Mouse (Mus musculus): ENCODE results near the gene Sf3a2. TPM values are rescaled to one million over a fixed set of nuclear protein-coding genes. Genes with fewer than 3 reads are reported as not detected.

Sf3a2 gene
- polyA plus RNA-seq (2015; fragmentation: Nextera tagmentation; extraction: Ambion mirVana): 73.0 and 77.4 TPM in 2 replicates

GRCm38 (mm10) chr10:80798150-80799006 lies at the start of gene Sf3a2, which contains the start of gene Plekhj1:
TSS of gene Sf3a2 (plus strand) at chr10:80798198.
TSS of gene Plekhj1 (minus strand) at chr10:80798626.
- Histone ChIP-seq H3K27ac (peak within 1 kb of the TSS; percentile 98), H3K36me3 (peaks cover 68% of the 10 kb centered on the region), H3K27me3 (no peaks in the 10 kb centered on the region), H3K9me3 (no peaks in the 10 kb centered on the region), H3K9ac (peak within 1 kb of the TSS; percentile 99), H3K4me2 (replicated peaks) (peak within 1 kb of the TSS; percentile 92), H3K4me3 (peak within 1 kb of the TSS; percentile 89), H3K4me1 (peaks cover 27% of the 10 kb centered on the region)
- peak; percentile 92 for ATAC-seq (ENCODE audit: low FRiP score, low read depth)
- WGBS: under 1% methylated on average over 104 of the region's 104 CpGs

DNA sequence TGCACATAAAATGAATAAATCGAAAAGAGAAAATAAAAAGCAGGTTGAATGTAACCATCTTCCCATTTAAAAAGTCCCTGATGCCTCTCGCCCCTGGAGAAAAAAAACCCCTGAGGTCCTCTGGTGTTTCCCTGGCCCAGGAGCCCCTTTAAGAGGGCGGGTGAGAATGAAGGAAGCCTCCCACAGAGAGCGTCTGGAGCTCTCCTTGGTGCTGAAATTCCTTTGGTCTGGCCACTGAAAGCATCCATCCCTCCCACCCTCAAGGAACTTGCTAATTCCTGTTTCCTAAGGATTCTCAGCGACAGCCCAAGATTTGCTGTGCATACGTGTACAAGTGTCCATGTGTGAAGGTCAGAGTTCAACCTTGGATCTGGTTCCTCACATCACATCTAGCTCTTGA lies 49.4 kb upstream of the Sf3a2 start:
- no peaks in the 10 kb centered on the region for H3K27me3 ChIP-seq
- WGBS: 8% methylated on average over 6 of the region's 6 CpGs
- no peak overlapping the region for H3K4me3 ChIP-seq
- H3K9me3 ChIP-seq: no peaks in the 10 kb centered on the region
- no peak overlapping the region for H3K4me2 ChIP-seq (replicated peaks)
- H3K4me1 ChIP-seq: peaks cover 15% of the 10 kb centered on the region
- ATAC-seq (ENCODE audit: low FRiP score, low read depth): no peak
- H3K27ac ChIP-seq: no peak overlapping the region
- H3K9ac ChIP-seq: no peak overlapping the region
- H3K36me3 ChIP-seq: no peaks in the 10 kb centered on the region

GRCm38 (mm10) chr10:80751188-80751832 lies 46.7 kb upstream of the Sf3a2 start:
- Histone ChIP-seq H3K9ac (0 out of 2 replicates have a peak overlapping the region, but pooled peaks have one; percentile 39), H3K4me1 (peaks cover 22% of the 10 kb centered on the region), H3K4me3 (peak overlapping the region; percentile 25), H3K4me2 (replicated peaks) (peak overlapping the region; percentile 50), H3K27me3 (no peaks in the 10 kb centered on the region), H3K27ac (peak overlapping the region; percentile 40; the same call in 1 of the 2 replicates), H3K36me3 (no peaks in the 10 kb centered on the region), H3K9me3 (no peaks in the 10 kb centered on the region)
- WGBS: 11% methylated on average over 16 of the region's 16 CpGs
- ATAC-seq (ENCODE audit: low FRiP score, low read depth): no peak

- Histone ChIP-seq H3K27me3 (no peaks in the 10 kb centered on the region), H3K36me3 (no peaks in the 10 kb centered on the region), H3K4me2 (replicated peaks) (peak overlapping the region; percentile 50), H3K9ac (0 out of 2 replicates have a peak overlapping the region, but pooled peaks have one; percentile 39), H3K4me1 (peaks cover 30% of the 10 kb centered on the region), H3K27ac (0 out of 2 replicates have a peak overlapping the region, but pooled peaks have one; percentile 40), H3K4me3 (peak overlapping the region; percentile 25; the same call in 1 of the 2 replicates), H3K9me3 (no peaks in the 10 kb centered on the region)
- WGBS: 7% methylated on average over 6 of the region's 6 CpGs
- ATAC-seq (ENCODE audit: low FRiP score, low read depth): no peak
These were observed 45.8 kb upstream of the Sf3a2 start for GRCm38 (mm10) chr10:80752079-80752625.

DNA sequence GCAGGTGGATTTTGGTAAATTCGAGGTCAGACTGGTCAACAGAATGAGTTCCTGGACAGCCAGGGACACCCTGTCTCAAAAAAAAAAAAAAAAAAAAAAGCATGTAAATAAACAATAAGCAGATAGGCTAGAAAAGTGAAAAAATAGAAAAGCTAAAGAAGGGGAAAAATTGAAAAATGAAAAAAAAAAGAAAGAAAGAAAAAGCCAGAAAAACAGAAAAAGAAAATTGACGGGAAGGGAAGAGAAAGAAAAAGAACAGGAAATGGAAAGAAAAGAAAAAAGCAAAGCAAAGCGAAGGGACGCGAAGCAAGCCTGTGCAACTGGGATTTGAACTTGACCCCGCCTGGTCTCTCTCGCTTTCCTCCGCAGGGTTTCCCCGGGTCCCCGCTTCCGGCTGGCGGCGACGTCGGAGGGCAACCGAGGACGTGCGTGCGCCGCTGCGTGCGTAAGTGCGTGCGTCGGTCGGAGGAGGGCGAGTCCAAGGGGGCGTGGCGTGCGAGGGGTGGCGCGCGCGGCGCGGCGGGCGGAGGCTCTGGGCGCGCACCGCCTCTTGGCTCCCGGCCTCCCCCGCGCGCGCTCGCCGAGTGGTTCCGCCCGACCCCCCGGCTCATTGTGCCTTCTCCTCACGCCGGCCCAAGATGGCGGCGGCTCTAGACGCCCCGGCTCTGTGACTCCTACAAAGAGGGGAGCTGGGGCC lies 43.3 kb upstream of the Sf3a2 start, which contains the start of gene Dot1l:
Gene Dot1l, plus strand, starts transcription at position 613 of the 697 bp plus-strand sequence.
- H3K9me3 ChIP-seq: no peaks in the 10 kb centered on the region
- WGBS: under 1% methylated on average over 53 of the region's 57 CpGs
- peak within 1 kb of the TSS; percentile 97 for H3K4me2 ChIP-seq (replicated peaks)
- peak within 1 kb of the TSS; percentile 97 for H3K9ac ChIP-seq
- H3K27me3 ChIP-seq: no peaks in the 10 kb centered on the region
- peaks cover 44% of the 10 kb centered on the region for H3K4me1 ChIP-seq
- H3K4me3 ChIP-seq: peak within 1 kb of the TSS; percentile 92
- H3K36me3 ChIP-seq: no peaks in the 10 kb centered on the region
- H3K27ac ChIP-seq: peak within 1 kb of the TSS; percentile 55; the same call in 1 of the 2 replicates
- peak; percentile 88 for ATAC-seq (ENCODE audit: low FRiP score, low read depth)

DNA sequence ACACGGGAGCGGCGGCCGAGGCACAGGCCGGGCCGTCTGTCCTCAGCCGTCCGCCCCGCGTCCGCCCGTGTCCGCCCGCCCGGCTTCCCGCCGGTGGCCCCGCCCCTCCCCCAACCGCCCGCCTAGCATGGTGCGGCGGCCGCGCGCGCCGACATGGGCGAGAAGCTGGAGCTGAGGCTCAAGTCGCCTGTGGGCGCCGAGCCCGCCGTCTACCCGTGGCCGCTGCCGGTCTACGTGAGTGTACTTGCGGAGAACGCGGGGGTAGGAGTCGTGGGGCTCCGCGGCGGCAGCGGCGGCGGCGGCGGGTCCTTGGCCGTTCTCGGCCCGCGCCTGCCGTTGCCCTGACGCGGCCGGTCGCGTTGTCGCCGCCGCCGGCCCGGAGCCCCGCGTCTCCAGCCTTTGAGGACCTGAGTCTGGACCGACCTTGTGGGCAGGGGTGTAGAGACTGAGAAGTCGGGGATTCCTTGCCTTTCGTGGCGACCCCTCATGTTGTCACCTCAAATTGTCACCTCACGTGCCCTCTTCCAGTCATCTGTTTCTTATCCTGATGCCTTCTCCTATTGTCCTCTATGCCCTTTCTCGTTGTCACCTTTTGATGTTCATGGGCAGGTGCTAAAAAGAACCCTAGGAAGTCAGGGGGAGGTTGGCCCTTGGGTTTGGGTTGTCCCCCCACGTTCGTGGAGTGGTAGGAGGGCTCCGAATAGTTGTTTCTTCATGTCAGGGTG lies 42.5 kb upstream of the Sf3a2 start:
- Histone ChIP-seq H3K4me3 (peak overlapping the region; percentile 92), H3K9ac (peak overlapping the region; percentile 97), H3K4me2 (replicated peaks) (peak overlapping the region; percentile 97), H3K36me3 (no peaks in the 10 kb centered on the region), H3K27me3 (no peaks in the 10 kb centered on the region), H3K4me1 (peaks cover 44% of the 10 kb centered on the region), H3K27ac (peak overlapping the region; percentile 55; the same call in 1 of the 2 replicates), H3K9me3 (no peaks in the 10 kb centered on the region)
- ATAC-seq (ENCODE audit: low FRiP score, low read depth): no peak; the same call in 1 of the 2 replicates
- under 1% methylated on average over 60 of the region's 75 CpGs for WGBS

- ATAC-seq (ENCODE audit: low FRiP score, low read depth): no peak
- peak overlapping the region; percentile 97 for H3K4me2 ChIP-seq (replicated peaks)
- H3K27ac ChIP-seq: no peak overlapping the region
- peak overlapping the region; percentile 97 for H3K9ac ChIP-seq
- no peaks in the 10 kb centered on the region for H3K27me3 ChIP-seq
- 27% methylated on average over 3 of the region's 3 CpGs for WGBS
- H3K9me3 ChIP-seq: no peaks in the 10 kb centered on the region
- H3K4me3 ChIP-seq: peak overlapping the region; percentile 92
- H3K4me1 ChIP-seq: peaks cover 50% of the 10 kb centered on the region
- H3K36me3 ChIP-seq: no peaks in the 10 kb centered on the region
These were observed 41.9 kb upstream of the Sf3a2 start for GRCm38 (mm10) chr10:80756099-80756498.

DNA sequence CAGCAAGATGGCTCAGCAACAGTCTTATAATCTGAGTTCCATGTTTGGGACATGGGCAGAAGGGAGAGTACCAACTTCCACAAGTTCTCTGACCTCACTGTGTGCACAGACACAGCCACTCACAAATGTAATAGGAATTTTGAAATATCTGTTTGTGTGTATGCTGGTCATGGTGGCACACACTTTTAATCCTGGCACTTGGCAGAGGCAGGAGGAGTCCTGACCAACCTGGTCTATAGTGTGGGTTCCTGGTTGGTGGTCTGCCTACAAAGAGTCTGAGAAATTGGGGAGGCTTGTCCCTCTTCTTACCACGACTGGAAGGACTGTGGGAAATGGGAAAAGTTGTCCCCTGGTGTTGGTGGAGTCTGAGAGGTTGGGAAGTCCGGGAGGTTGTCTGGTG lies 41.5 kb upstream of the Sf3a2 start:
- Histone ChIP-seq H3K9me3 (no peaks in the 10 kb centered on the region), H3K4me3 (peak overlapping the region; percentile 92), H3K36me3 (no peaks in the 10 kb centered on the region), H3K9ac (peak overlapping the region; percentile 97), H3K4me2 (replicated peaks) (peak overlapping the region; percentile 97), H3K27ac (no peak overlapping the region), H3K4me1 (peaks cover 51% of the 10 kb centered on the region), H3K27me3 (no peaks in the 10 kb centered on the region)
- WGBS: 65% methylated on average over 2 of the region's 2 CpGs
- ATAC-seq (ENCODE audit: low FRiP score, low read depth): no peak

DNA sequence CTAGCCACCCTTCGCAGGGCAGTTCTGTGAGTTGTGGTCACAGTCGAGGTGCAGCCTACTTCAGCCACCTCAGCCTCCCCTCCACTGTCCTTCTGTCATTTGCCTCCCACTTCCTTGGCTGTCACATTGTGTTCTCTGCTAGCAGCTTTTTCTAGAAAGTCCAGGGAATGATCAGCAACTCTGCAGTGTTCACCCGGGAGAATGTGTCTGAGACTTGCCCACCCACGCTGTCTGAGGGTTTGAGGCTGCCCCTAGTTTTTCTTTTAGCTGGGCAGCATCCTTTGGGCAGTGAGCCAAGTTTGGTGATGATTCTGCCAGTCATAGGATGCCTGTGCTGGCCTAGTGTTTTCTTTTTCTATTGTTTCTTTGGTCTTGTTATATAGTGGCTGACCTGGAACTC lies 41.0 kb upstream of the Sf3a2 start:
- H3K27me3 ChIP-seq: no peaks in the 10 kb centered on the region
- H3K27ac ChIP-seq: no peak overlapping the region
- WGBS: 75% methylated on average over 4 of the region's 4 CpGs
- ATAC-seq (ENCODE audit: low FRiP score, low read depth): no peak
- peak overlapping the region; percentile 97 for H3K4me2 ChIP-seq (replicated peaks)
- peak overlapping the region; percentile 92 for H3K4me3 ChIP-seq
- peak overlapping the region; percentile 97 for H3K9ac ChIP-seq
- no peaks in the 10 kb centered on the region for H3K36me3 ChIP-seq
- H3K4me1 ChIP-seq: peaks cover 51% of the 10 kb centered on the region
- H3K9me3 ChIP-seq: no peaks in the 10 kb centered on the region

- Histone ChIP-seq H3K4me3 (peak overlapping the region; percentile 92; the same call in 1 of the 2 replicates), H3K27me3 (no peaks in the 10 kb centered on the region), H3K4me2 (replicated peaks) (peak overlapping the region; percentile 97), H3K27ac (no peak overlapping the region), H3K36me3 (peaks cover under 1% of the 10 kb centered on the region; the same call in 1 of the 2 replicates), H3K4me1 (peaks cover 43% of the 10 kb centered on the region), H3K9ac (no peak overlapping the region), H3K9me3 (no peaks in the 10 kb centered on the region)
- WGBS: 21% methylated on average over 5 of the region's 5 CpGs
- ATAC-seq (ENCODE audit: low FRiP score, low read depth): peak; percentile 28; the same call in 1 of the 2 replicates
These were observed 40.3 kb upstream of the Sf3a2 start for GRCm38 (mm10) chr10:80757717-80758116.

DNA sequence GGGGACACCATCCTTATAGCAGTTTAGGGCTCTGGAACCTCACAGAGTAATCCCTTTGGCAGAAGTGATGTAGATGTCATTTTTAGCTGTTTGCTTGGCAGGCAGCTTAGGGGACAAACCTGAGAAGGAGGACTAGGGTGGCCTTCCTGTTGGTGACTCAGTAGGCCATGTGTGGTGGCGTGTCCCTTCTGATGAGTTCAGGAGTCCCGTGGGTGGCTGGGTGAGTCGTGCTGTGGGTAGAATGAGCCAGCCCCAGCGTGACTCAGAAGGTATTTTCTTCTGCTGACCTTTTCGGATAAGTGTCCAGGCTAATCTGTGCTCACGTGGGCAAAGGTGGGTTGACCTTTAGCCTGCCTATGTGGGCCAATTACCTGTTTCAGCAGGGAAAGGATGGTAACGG lies 39.3 kb upstream of the Sf3a2 start:
- H3K4me3 ChIP-seq: no peak overlapping the region
- no peak overlapping the region for H3K4me2 ChIP-seq (replicated peaks)
- ATAC-seq (ENCODE audit: low FRiP score, low read depth): no peak
- no peak overlapping the region; the same call in 1 of the 2 replicates for H3K9ac ChIP-seq
- H3K9me3 ChIP-seq: no peaks in the 10 kb centered on the region
- peaks cover 43% of the 10 kb centered on the region for H3K4me1 ChIP-seq
- H3K27me3 ChIP-seq: no peaks in the 10 kb centered on the region
- H3K36me3 ChIP-seq: peaks cover 3% of the 10 kb centered on the region; the same call in 1 of the 2 replicates
- 88% methylated on average over 7 of the region's 7 CpGs for WGBS
- H3K27ac ChIP-seq: no peak overlapping the region

Data from limb, embryonic 13.5 days (tissue).